Mouse (Mus musculus) intestine, postnatal 0 days (tissue): ENCODE results near the gene Crb1. TPM values are rescaled to one million over a fixed set of nuclear protein-coding genes. Genes with fewer than 3 reads are reported as not detected.

Experiments used
- ATAC-seq: fragments of 200-750 bp; cut with Nextera tagmentation; 2 replicates; pipeline ENCODE4 v1.8.0; 2017; ENCODE audit warnings: mild to moderate bottlenecking, moderate TSS enrichment, moderate library complexity
- H3K27ac ChIP-seq: fragments of 300-500 bp; sonication (generic); 2 replicates; pipeline ENCODE4 v1.5.1; 2014; ENCODE audit warnings: mild to moderate bottlenecking, low read depth, low read length, moderate library complexity
- H3K27me3 ChIP-seq: fragments of 300-500 bp; sonication (generic); replicated peaks from 2 replicates; pipeline ENCODE4 v1.6.1; 2014; ENCODE audit warnings: low read length, mixed read lengths; ENCODE audit not compliant: control insufficient read depth, insufficient read depth
- H3K36me3 ChIP-seq: fragments of 300-500 bp; sonication (generic); 2 replicates; pipeline ENCODE4 v1.6.1; 2014; ENCODE audit warnings: mild to moderate bottlenecking, moderate library complexity; ENCODE audit not compliant: control insufficient read depth, insufficient read depth
- H3K4me1 ChIP-seq: fragments of 300-500 bp; sonication (generic); replicated peaks from 2 replicates; pipeline ENCODE4 v1.6.1; 2014; ENCODE audit warnings: antibody characterized with exemption, low read length, mixed read lengths; ENCODE audit not compliant: control insufficient read depth, insufficient read depth
- H3K4me2 ChIP-seq: fragments of 300-500 bp; sonication (generic); replicated peaks from 2 replicates; pipeline ENCODE4 v1.6.1; 2014; ENCODE audit warnings: low read depth, mild to moderate bottlenecking, moderate library complexity
- H3K4me3 ChIP-seq: fragments of 300-500 bp; sonication (generic); 2 replicates; pipeline ENCODE4 v1.5.1; 2014; ENCODE audit warnings: low read depth, low read length
- H3K9ac ChIP-seq: fragments of 300-500 bp; sonication (generic); 2 replicates; pipeline ENCODE4 v1.6.1; 2014; ENCODE audit warnings: mild to moderate bottlenecking, low read depth, low read length
- H3K9me3 ChIP-seq: fragments of 300-500 bp; sonication (generic); 2 replicates; pipeline ENCODE4 v1.6.1; 2016; ENCODE audit warnings: mixed run types; ENCODE audit not compliant: control insufficient read depth
- CTCF ChIP-seq: sonication (generic); IDR thresholded peaks from 2 replicates; pipeline ENCODE4 v1.5.1; 2016; ENCODE audit warnings: low read depth, mild to moderate bottlenecking, control low read depth, antibody characterized with exemption, moderate library complexity
- WGBS: fragments of 180-500 bp; shearing (Covaris S2); extraction: QIAGEN DNeasy Blood & Tissue Kit; methylation state at CpG from one replicate; pipeline ENCODE4 v1.1.7; 2014; 5-methylcytosine and 5-hydroxymethylcytosine counted together
- polyA plus RNA-seq: library from polyadenylated mRNA; unstranded; fragments of >200 nt; fragmentation: Nextera tagmentation; extraction: Ambion mirVana; gene quantifications from 2 replicates; pipeline ENCODE4 v1.2.1, GENCODE M21; 2015

Gene Crb1
- polyA plus RNA-seq, 1 experiment from 2014 or later: 0.03 TPM

DNA sequence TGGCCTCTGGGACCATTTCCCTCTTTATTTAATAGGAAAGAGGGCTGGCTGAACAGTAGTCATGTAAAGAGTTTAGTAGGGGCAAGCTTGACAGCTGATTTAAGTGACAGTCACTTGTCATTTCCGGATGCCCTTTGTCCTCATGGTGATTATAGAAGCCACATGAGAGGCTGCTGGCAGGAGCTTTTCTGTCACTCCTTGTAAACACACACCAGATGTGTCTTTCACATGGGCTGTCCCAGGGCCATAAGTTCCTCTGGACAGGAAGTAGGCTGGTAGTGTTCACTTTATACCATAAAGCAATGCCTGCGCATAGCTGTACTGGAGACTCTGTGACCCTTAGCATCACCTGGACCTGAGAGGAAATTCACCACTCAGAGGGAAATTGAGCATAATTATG is 182.9 kb downstream of the Crb1 start:
- no peaks in the 10 kb centered on the region for H3K4me1 ChIP-seq
- no peaks in the 10 kb centered on the region for H3K36me3 ChIP-seq
- no peak overlapping the region for H3K4me2 ChIP-seq
- H3K9me3 ChIP-seq: no peaks in the 10 kb centered on the region
- H3K9ac ChIP-seq: no peak overlapping the region
- 50% methylated on average over 2 of the region's 2 CpGs for WGBS
- H3K4me3 ChIP-seq: no peak overlapping the region
- no peaks in the 10 kb centered on the region for H3K27me3 ChIP-seq
- TF ChIP-seq CTCF: no peak
- no peak overlapping the region for H3K27ac ChIP-seq
- no peak for ATAC-seq

DNA sequence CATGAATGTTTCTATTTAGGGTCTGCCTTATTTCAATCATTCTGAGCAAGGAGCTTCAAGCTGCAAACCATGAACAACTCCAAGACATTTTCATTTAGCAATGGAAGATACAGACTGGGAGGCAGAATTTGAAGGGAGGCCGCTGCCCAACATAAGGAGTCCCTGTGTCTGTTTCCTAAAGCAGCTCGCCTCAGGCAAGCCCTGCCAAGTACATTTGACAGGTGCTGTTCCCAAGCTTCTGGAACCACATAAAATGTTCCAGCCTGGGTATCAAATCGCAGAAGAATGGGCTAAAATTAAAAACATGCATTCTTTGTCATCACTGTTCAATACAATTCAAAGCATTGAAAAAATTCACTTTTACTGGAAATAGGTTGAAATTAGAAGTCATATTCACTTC is 184.3 kb downstream of the Crb1 start:
- no peak overlapping the region for H3K4me3 ChIP-seq
- no peaks in the 10 kb centered on the region for H3K4me1 ChIP-seq
- H3K27ac ChIP-seq: no peak overlapping the region
- no peak for TF ChIP-seq CTCF
- 84% methylated on average over 3 of the region's 3 CpGs for WGBS
- no peak overlapping the region for H3K9ac ChIP-seq
- ATAC-seq: no peak
- H3K9me3 ChIP-seq: no peaks in the 10 kb centered on the region
- no peaks in the 10 kb centered on the region for H3K36me3 ChIP-seq
- H3K4me2 ChIP-seq: no peak overlapping the region
- H3K27me3 ChIP-seq: no peaks in the 10 kb centered on the region

DNA sequence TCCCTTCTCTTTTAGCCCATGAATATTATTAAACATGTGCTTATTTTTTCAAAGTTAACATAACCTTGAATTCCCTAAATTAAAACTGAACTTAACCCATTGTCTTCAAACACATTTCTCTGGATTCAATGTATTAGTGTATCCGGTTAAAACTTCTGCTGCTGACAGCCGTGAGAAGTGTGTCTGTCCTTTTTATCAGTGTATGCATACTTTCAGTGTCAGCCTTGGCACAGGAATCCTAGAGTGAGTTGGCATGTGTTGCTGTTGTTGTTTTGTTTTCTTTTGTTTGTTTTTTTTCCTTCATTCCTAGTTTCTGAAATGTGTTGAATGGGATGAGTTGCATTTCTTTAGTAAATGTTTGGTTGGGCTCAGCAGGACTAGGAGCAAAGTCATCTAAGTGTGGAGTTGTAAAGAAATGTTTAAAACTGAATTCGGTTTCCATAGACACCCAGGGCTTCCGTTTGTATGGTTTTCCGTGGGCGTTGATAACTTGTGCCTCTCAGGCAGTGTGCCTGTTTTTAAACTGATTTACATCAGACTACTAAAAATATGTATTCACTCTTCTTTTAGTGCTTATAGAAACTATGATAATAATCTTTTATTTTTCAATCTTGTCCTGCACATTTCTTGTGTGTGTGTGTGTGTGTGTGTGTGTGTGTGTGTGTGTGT is 196.3 kb downstream of the Crb1 start:
- no peak for ATAC-seq
- no peak overlapping the region for H3K27ac ChIP-seq
- no peak overlapping the region for H3K4me2 ChIP-seq
- H3K36me3 ChIP-seq: no peaks in the 10 kb centered on the region
- H3K4me1 ChIP-seq: no peaks in the 10 kb centered on the region
- 41% methylated on average over 6 of the region's 6 CpGs for WGBS
- H3K9ac ChIP-seq: no peak overlapping the region
- H3K9me3 ChIP-seq: no peaks in the 10 kb centered on the region
- no peak overlapping the region for H3K4me3 ChIP-seq
- TF ChIP-seq CTCF: no peak
- H3K27me3 ChIP-seq: no peaks in the 10 kb centered on the region

DNA sequence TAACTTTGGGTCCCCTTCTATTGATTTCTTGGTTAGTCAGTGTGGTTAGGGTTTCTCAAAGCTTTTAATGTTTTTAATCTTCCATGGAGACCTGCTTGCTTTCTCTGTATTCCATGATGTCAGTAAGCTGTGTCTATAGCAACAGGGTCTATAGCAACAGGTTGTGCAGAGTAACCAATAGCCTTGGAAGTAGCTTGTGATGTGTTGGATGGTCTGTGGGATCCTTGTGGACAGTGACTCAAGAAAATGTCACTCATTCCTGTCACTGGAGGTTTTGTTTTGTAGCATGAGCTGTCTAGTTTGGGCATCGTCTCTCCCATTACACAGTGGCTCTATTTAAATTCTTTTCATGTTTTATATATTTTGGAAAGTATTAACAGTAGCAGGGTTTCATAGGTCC is 197.2 kb downstream of the Crb1 start:
- Histone ChIP-seq H3K9me3 (no peaks in the 10 kb centered on the region), H3K9ac (no peak overlapping the region), H3K4me1 (no peaks in the 10 kb centered on the region), H3K36me3 (no peaks in the 10 kb centered on the region), H3K27ac (no peak overlapping the region), H3K4me3 (no peak overlapping the region), H3K4me2 (no peak overlapping the region), H3K27me3 (no peaks in the 10 kb centered on the region)
- no peak for TF ChIP-seq CTCF
- ATAC-seq: no peak
- WGBS: 83% methylated on average over 1 of the region's 1 CpGs

DNA sequence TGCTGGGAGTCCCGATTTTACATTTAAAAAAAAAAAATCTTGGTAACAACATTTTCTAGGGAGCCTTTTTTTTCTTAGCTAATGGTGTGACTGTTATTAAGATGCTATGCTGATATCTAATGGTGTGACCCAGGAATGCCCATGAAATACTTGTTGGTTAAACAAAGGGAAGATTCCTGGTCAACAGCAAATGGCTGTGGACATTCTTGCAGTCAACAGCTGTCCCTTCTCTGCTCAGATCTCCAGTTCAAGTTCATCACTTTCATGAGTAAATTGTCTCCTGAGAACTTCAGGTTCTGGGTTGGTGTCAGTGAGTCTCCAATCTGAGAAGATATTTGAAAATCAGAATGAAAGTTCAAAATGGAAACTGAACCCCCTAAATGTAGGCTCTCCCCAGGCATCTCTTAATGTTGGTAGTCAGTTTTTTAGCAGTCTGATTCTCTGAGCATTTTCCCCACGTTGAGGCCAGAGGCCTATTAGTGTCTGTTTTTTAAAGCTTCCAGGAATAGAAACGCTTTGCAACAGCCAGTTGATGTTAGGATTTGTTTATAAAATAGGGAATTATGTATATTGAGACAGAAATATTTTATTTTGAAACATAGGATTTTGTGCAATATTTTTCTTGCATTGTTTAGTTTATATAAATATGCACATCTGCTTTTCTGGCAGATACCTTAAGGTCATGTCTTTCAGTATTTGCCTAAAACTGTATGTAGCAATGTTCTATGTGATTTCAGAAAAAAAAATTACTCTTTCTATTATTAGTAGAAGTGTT is 202.7 kb downstream of the Crb1 start:
- H3K27ac ChIP-seq: no peak overlapping the region
- no peak overlapping the region for H3K4me3 ChIP-seq
- H3K9me3 ChIP-seq: no peaks in the 10 kb centered on the region
- no peaks in the 10 kb centered on the region for H3K4me1 ChIP-seq
- H3K4me2 ChIP-seq: no peak overlapping the region
- H3K36me3 ChIP-seq: peaks cover 15% of the 10 kb centered on the region
- no peaks in the 10 kb centered on the region for H3K27me3 ChIP-seq
- H3K9ac ChIP-seq: no peak overlapping the region
- WGBS: 62% methylated on average over 3 of the region's 3 CpGs
- no peak for TF ChIP-seq CTCF
- ATAC-seq: no peak

GRCm38 (mm10) chr1:139162814-139163213 is 214.1 kb downstream of the Crb1 start:
- peak; percentile 66 for TF ChIP-seq CTCF
- ATAC-seq: no peak
- WGBS: 56% methylated on average over 5 of the region's 5 CpGs

More at GRCm38 (mm10) chr1:139162814-139163213, 214.1 kb downstream of the Crb1 start:
- Histone ChIP-seq H3K4me3 (no peak overlapping the region), H3K36me3 (no peaks in the 10 kb centered on the region; the same call in 1 of the 2 replicates), H3K27ac (no peak overlapping the region), H3K9me3 (no peaks in the 10 kb centered on the region), H3K4me1 (no peaks in the 10 kb centered on the region), H3K27me3 (no peaks in the 10 kb centered on the region), H3K9ac (no peak overlapping the region), H3K4me2 (no peak overlapping the region)
